Mouse (Mus musculus) heart, adult 2 months (tissue): ENCODE measurements around the gene Prrt1. TPM values are rescaled to one million over a fixed set of nuclear protein-coding genes. Genes with fewer than 3 reads are reported as not detected.
A peak's percentile ranks its signal among the peaks of the same experiment; 100 is the strongest.

Source experiments
- DNase-seq, 2 experiments: peaks; one replicate each; pipeline ENCODE4 v3.0.0; 2021
- H3K27ac ChIP-seq: fragments of 200-600 bp; 2 replicates; pipeline ENCODE4 v1.8.1; 2022
- H3K27me3 ChIP-seq: fragments of 200-500 bp; 2 replicates; pipeline ENCODE4 v1.6.1; 2012; ENCODE audit warnings: mild to moderate bottlenecking, low read length, inconsistent platforms, mixed read lengths; ENCODE audit not compliant: control insufficient read depth, insufficient read depth
- H3K36me3 ChIP-seq: fragments of 200-500 bp; 2 replicates; pipeline ENCODE4 v1.6.1; 2012; ENCODE audit warnings: low read length, inconsistent platforms; ENCODE audit not compliant: control insufficient read depth, insufficient read depth
- H3K4me1 ChIP-seq: fragments of 200-500 bp; 2 replicates; pipeline ENCODE4 v1.6.1; 2011; ENCODE audit warnings: low read length; ENCODE audit not compliant: control insufficient read depth, insufficient read depth
- H3K4me3 ChIP-seq: fragments of 200-600 bp; 2 replicates; pipeline ENCODE4 v1.8.1; 2022
- H3K79me2 ChIP-seq: fragments of 200-500 bp; replicated peaks from 2 replicates; pipeline ENCODE4 v1.6.1; 2012; ENCODE audit warnings: mild to moderate bottlenecking, inconsistent platforms, low read length, moderate library complexity, mixed read lengths; ENCODE audit not compliant: control insufficient read depth, insufficient read depth
- H3K9ac ChIP-seq: fragments of 200-500 bp; 2 replicates; pipeline ENCODE4 v1.6.1; 2012; ENCODE audit warnings: low read depth, mild to moderate bottlenecking, control low read depth, inconsistent platforms, low read length, mixed read lengths
- CTCF ChIP-seq: fragments of 200-600 bp; IDR thresholded peaks from 2 replicates; pipeline ENCODE4 v1.8.1; 2022; ENCODE audit warnings: antibody characterized with exemption, mild to moderate bottlenecking, moderate library complexity
- EP300 ChIP-seq: fragments of 200-500 bp; IDR thresholded peaks from 2 replicates; pipeline ENCODE4 v1.6.1; 2011; ENCODE audit warnings: low read depth, low read length, control low read depth; ENCODE audit not compliant: insufficient read depth
- POLR2A ChIP-seq: fragments of 200-500 bp; IDR thresholded peaks from 2 replicates; pipeline ENCODE4 v1.6.1; 2011; ENCODE audit warnings: mild to moderate bottlenecking, low read depth, low read length, control low read depth; ENCODE audit not compliant: insufficient read depth
- WGBS: fragments of 180-500 bp; shearing (Covaris S2); methylation state at CpG from one replicate; pipeline ENCODE4 v1.1.7; 2018; 5-methylcytosine and 5-hydroxymethylcytosine counted together
- intact Hi-C: fragments of 180-260 bp; cut with DNase I; formaldehyde crosslinking; loops from one replicate; pipeline ENCODE4 v1.15.1; 2025
- long read RNA-seq: library from polyadenylated mRNA; stranded (forward); transcript quantifications from one replicate; pipeline ENCODE4 v2.0.0, GENCODE M21; 2021
- polyA plus RNA-seq: library from polyadenylated mRNA; depleted of rRNA; stranded (reverse); fragments of >200 nt; gene quantifications from 2 replicates; pipeline ENCODE4 v1.2.3, GENCODE M21; 2012; rRNA removed
- total RNA-seq, 2 experiments: library from RNA; stranded (reverse); gene quantifications; 2 replicates each; pipeline ENCODE4 v1.2.3; 2021

Gene Prrt1
- total RNA-seq = 1 to 10 TPM in 1 of 2 experiments, under 1 TPM in 1; 0.86 to 1.4 TPM
- 2.7 and 7.0 TPM in 2 replicates for polyA plus RNA-seq
- long read RNA-seq = 0 reads

- Histone ChIP-seq H3K4me1 (peaks cover 5% of the 10 kb centered on the region), H3K27ac (peak within 1 kb of the TSS; percentile 95), H3K4me3 (peak within 1 kb of the TSS; percentile 73), H3K27me3 (no peaks in the 10 kb centered on the region), H3K9ac (peak within 1 kb of the TSS; percentile 88), H3K79me2 (no peaks in the 10 kb centered on the region), H3K36me3 (no peaks in the 10 kb centered on the region)
- 23% methylated on average over 16 of the region's 16 CpGs for WGBS
- intact Hi-C loops = no loop called here
- DNase-seq = no peak
- no peak for TF ChIP-seq CTCF
- no peak for TF ChIP-seq EP300
- TF ChIP-seq POLR2A = 0 out of 2 replicates have a peak, but pooled peaks have one; percentile 26
Observed at GRCm38 (mm10) chr17:34629221-34629751, at the start of gene Prrt1. Prrt1 (plus strand) TSS chr17:34629533.

DNA sequence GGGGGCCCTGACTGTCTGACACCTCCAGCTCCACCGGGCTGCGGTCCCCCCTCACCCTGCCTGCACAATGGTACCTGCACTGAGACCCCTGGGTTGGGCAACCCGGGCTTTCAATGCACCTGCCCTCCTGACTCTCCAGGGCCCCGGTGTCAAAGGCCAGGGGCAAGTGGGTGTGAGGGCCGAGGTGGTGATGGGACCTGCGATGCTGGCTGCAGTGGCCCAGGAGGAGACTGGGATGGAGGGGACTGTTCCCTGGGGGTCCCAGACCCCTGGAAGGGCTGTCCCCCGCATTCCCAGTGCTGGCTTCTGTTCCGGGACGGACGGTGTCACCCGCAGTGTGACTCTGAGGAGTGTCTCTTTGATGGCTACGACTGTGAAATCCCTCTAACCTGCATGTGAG lies 46.8 kb upstream of the Prrt1 start:
- H3K4me3 ChIP-seq = no peak overlapping the region
- no peaks in the 10 kb centered on the region for H3K36me3 ChIP-seq
- H3K27ac ChIP-seq = no peak overlapping the region
- intact Hi-C loops = no loop called here
- TF ChIP-seq EP300 = no peak
- TF ChIP-seq POLR2A = no peak
- no peaks in the 10 kb centered on the region for H3K79me2 ChIP-seq
- WGBS = 87% methylated on average over 12 of the region's 12 CpGs
- peaks cover 3% of the 10 kb centered on the region; the same call in 1 of the 2 replicates for H3K4me1 ChIP-seq
- H3K27me3 ChIP-seq = no peaks in the 10 kb centered on the region
- no peak for DNase-seq
- H3K9ac ChIP-seq = no peak overlapping the region

DNA sequence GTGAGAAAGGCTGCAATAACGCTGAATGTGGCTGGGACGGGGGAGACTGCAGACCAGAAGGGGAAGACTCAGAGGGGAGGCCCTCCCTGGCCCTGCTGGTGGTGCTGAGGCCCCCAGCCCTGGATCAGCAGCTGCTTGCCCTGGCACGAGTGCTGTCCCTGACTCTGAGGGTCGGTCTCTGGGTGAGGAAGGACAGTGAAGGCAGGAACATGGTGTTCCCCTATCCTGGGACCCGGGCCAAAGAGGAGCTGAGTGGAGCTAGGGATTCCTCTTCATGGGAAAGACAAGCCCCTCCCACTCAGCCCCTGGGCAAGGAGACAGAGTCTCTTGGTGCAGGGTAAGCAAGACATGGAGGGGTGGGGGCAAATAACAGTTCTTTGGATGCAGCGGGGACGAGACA lies 45.9 kb upstream of the Prrt1 start:
- Histone ChIP-seq H3K9ac (no peak overlapping the region), H3K4me3 (no peak overlapping the region), H3K27ac (no peak overlapping the region), H3K79me2 (no peaks in the 10 kb centered on the region), H3K27me3 (no peaks in the 10 kb centered on the region), H3K4me1 (peaks cover 6% of the 10 kb centered on the region), H3K36me3 (no peaks in the 10 kb centered on the region)
- WGBS = 54% methylated on average over 7 of the region's 7 CpGs
- TF ChIP-seq CTCF = no peak
- TF ChIP-seq EP300 = no peak
- no peak for TF ChIP-seq POLR2A
- intact Hi-C loops = no loop called here
- no peak for DNase-seq

DNA sequence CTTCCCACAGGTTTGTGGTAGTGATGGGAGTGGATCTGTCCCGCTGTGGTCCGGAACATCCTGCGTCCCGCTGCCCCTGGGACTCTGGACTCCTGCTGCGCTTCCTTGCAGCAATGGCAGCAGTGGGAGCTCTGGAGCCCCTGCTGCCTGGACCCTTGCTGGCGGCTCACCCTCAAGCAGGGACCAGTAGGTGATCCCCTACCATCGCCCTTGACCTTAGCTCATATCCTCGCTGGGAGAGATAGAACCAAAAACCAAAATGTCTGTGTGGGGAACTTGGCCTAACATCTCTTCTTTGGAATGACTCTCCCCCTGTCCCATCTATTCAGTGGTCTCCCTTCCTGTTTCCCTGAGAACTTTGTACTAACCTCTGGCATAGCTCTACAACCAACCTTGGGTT lies 45.5 kb upstream of the Prrt1 start:
- TF ChIP-seq CTCF (no peak), POLR2A (no peak), EP300 (no peak)
- intact Hi-C loops = no loop called here
- Histone ChIP-seq H3K79me2 (no peaks in the 10 kb centered on the region), H3K36me3 (no peaks in the 10 kb centered on the region), H3K9ac (no peak overlapping the region), H3K27ac (no peak overlapping the region), H3K4me3 (no peak overlapping the region), H3K4me1 (peaks cover 7% of the 10 kb centered on the region), H3K27me3 (no peaks in the 10 kb centered on the region)
- DNase-seq = no peak
- WGBS = 87% methylated on average over 8 of the region's 8 CpGs

DNA sequence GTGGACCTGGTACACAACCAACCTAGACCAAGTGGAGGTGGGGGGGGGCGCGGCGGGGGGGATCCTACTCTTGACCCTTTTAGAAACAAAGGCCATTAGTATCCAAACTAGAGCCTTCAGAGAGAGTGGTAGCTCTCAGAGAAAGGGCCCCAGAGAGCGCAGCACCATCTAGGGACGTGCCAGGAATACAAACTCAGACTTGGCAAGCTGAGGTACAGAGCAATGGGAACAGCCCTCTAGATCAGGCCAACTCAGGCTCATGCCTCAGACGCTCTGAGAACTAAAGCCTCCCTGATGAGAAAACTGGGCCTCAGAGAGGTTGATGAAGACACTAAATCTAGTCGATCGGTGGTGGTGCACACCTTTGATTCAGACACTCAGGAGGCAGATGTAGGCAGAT lies 44.2 kb upstream of the Prrt1 start:
- intact Hi-C loops = no loop called here

DNA sequence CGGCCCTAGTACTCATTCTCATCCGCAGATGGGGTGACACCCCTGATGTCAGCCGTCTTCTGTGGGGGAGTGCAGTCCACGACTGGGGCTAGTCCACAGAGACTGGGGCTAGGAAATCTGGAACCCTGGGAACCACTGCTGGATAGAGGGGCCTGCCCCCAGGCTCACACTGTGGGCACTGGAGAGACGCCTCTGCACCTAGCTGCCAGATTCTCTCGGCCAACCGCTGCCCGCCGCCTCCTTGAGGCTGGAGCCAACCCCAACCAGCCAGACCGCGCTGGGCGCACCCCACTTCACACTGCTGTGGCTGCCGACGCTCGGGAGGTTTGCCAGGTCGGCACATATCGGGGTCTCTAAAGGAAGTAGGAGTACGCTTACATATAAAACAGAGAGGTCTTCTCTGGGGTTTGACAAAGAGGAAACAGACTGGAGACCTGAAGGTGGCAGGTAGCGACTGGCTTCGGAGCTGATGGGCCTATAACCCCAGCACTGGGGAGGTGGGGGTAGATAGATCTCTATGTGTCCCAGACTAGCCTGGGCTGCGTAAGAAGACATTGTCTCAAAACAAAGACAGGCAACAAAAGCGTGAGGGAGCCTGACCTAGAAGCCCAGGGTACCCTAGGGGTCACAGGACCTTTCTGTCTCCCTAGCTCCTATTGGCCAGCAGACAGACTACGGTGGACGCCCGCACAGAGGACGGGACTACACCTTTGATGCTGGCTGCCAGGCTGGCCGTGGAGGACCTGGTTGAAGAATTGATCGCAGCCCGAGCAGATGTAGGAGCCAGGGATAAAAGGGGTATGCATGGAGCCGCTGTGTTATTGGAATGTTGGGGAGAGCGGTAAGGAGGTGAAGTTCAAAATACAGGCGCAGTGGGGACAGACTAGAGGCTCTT lies 43.2 kb upstream of the Prrt1 start:
- peak overlapping the region; percentile 74 for H3K4me3 ChIP-seq
- H3K9ac ChIP-seq = 0 out of 2 replicates have a peak overlapping the region, but pooled peaks have one; percentile 83
- intact Hi-C loops = no loop called here
- no peaks in the 10 kb centered on the region for H3K79me2 ChIP-seq
- H3K36me3 ChIP-seq = no peaks in the 10 kb centered on the region
- TF ChIP-seq CTCF (no peak), EP300 (no peak), POLR2A (no peak)
- H3K27ac ChIP-seq = peak overlapping the region; percentile 89
- H3K4me1 ChIP-seq = peaks cover 14% of the 10 kb centered on the region
- WGBS = 43% methylated on average over 32 of the region's 32 CpGs
- DNase-seq = no peak
- H3K27me3 ChIP-seq = no peaks in the 10 kb centered on the region

More for the DNA sequence above, 44.2 kb upstream of the Prrt1 start:
- H3K9ac ChIP-seq = no peak overlapping the region
- WGBS = 80% methylated on average over 8 of the region's 8 CpGs
- TF ChIP-seq POLR2A (no peak), EP300 (no peak), CTCF (no peak)
- H3K36me3 ChIP-seq = no peaks in the 10 kb centered on the region
- no peak overlapping the region for H3K4me3 ChIP-seq
- H3K27ac ChIP-seq = no peak overlapping the region
- no peaks in the 10 kb centered on the region for H3K79me2 ChIP-seq
- no peak for DNase-seq
- H3K27me3 ChIP-seq = no peaks in the 10 kb centered on the region
- peaks cover 12% of the 10 kb centered on the region for H3K4me1 ChIP-seq
